Mouse (Mus musculus): ENCODE measurements around the gene 6030458C11Rik.

The 6030458C11Rik gene

GRCm38 (mm10) chr15:12824197-12824952, at the start of gene 6030458C11Rik, which contains the start of gene Drosha:
6030458C11Rik (minus strand) TSS chr15:12824649.
Drosha (plus strand) TSS chr15:12824815.
- DNase-seq (ENCODE audit: low spot score): peak; percentile 99

DNA sequence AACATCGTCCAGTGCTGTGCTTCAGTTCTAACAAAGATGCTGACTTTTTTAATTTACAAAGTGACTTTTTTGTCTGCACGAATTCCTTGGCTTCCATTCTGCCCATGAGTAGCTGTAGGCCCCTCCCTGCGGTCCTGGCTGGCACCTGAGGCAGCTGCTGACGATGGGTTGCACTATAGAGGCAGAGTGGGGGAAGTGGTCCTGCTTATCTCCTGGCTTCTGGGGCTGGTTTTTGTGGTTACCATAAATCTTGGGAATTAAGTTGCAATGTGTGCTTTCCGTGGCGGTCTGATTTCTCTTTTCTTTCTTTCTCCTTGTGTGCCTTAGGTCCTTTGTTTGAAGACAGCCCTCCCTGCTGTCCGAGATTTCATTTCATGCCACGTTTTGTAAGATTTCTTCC, 42.8 kb upstream of the 6030458C11Rik start:
- no peak for DNase-seq (ENCODE audit: low spot score)

DNA sequence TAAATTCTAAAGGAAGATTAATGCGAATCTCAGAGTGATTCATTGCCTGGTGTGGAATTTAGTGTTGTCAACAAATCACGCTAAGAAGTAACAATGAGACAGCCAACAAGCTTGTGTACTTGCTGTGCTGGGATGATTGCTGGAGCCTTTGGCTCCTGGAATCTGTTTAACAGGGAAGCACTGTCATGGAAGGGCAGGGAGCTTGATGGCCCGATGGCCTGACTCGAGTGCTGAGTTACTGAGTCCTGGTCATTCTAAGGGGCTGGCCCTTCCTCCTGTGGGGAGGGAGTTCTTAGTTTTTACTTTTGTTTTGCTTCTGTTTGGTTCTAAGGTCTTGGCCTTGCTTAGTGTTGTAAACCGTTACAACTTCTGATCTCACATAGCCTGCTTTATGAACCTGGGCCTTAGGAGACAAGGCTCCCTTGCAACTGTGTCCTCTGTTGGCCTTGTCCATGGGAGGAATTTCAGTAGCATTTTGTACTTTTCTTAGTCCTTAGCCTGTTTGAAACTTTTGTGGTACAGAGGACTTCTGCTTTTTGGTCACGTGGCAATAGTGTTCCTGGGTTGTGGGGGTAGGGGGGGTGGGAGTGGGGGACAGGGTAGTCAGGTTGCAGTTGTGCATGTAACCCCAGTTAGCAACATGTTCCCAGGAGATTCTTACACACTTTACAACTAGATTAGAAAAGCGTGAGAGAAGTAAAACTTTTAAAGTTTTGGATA, 41.3 kb upstream of the 6030458C11Rik start:
- no peak for DNase-seq (ENCODE audit: low spot score)

GRCm38 (mm10) chr15:12863669-12864068, 39.2 kb upstream of the 6030458C11Rik start:
- no peak for DNase-seq (ENCODE audit: low spot score)

- DNase-seq (ENCODE audit: low spot score): no peak
Measured at GRCm38 (mm10) chr15:12862061-12862460, 37.6 kb upstream of the 6030458C11Rik start.

- no peak for DNase-seq (ENCODE audit: low spot score)
Measured at GRCm38 (mm10) chr15:12858645-12859044, 34.2 kb upstream of the 6030458C11Rik start.

DNA sequence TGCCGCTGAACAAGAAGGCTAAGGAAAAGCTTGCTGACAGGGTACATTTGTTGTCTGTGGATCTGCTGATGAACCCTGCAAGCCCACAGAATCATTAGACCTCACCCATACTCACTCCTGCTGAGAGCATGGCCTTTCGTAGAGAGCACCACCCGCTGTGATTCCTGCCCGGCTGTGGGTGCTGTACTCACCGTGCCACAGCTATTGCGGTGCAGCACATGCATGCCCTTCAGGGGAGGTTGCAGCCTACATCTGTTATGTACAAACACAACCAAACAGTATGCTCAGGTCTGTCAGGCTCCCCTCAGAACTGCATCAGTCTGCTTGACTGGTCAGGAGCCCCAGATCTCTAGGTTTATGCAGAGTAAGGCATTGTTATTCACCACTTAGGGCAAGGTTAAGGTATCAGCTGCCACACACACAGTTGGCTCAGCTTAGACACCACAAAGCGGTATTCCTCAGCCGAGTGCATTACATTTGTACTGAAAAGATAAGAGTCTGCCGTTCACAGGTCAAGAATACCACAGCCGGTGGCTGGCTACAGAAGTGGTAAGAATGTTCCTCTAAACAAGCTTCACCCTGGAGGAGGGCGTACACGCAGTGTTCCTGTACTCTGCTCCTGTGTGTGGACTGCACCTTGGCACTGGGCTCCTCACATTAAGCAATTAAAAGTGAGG, 33.5 kb upstream of the 6030458C11Rik start:
- no peak for DNase-seq (ENCODE audit: low spot score)

DNA sequence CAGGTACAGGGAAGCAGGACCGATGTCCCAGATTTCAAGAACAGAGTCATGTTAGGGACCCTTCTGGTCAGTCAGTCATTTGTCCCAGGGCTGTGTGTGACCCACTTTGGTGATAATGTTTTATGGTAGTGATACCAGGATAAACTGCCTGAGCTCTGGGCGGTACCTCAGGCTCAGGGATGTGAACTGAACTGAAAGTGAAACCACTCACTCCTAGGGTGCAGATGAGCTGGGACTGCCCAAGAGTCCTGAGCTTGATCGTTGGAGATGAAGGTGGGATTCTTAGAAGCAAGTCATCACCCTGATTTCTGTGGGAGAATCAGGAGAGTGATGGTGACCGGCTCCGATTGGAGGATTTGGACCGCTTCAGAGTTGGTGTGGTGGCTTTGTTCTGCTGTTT, 32.3 kb upstream of the 6030458C11Rik start:
- no peak for DNase-seq (ENCODE audit: low spot score)

- no peak for DNase-seq (ENCODE audit: low spot score)
Measured at GRCm38 (mm10) chr15:12853471-12853870, 29.0 kb upstream of the 6030458C11Rik start.

DNA sequence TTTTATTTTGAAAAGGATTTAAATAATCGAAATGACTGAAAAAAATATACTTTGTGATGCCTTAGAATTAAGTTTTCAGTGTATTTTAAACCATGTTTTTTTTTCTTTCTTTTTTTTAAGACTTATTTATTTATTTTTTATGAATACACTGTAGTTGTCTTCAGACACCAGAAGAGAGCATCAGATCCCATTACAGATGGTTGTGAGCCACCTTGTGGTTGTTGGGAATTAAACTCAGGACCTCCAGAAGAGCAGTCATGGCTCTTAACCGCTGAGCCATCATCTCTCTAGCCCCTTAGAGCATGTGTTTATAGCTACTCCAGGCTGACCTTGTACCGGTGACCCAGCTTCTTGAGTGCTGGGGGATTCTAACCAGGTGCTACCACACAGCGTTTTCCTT, 24.9 kb upstream of the 6030458C11Rik start:
- DNase-seq (ENCODE audit: low spot score): no peak

DNA sequence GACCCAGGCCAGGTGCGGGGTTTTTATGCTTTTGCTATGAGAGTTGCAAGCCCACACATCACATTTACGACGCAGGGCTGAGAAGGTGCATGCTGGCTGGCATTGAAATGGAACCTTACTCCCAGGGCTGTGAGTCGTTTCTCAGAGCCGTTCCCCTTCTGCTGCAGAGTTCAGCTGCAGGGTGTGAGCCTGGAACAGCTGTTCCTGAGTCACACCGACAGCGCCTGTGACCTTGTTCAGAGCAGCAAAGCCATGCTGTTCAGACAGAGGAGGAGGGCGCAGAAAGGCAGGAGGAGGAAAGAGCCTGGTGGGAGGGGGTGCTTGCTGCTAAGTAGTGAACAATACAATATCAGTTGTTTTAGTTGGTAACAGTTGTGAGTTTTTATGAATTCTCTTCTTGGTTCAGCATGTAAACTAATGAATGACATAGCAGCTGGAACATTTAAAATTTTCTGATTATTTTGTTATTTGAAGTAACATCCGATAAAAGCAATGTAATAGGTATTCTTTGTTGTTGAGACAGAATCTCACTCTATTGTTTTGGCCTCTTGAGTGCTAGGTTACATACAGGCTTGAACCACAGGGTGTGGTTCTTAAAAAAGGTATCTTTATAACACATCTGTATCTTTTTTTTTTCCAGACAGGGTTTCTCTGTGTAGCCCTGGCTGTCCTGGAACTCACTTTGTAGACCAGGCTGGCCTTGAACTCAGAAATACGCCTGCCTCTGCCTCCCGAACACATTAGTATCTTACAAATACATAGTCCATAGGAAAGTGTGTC, 23.9 kb upstream of the 6030458C11Rik start:
- no peak for DNase-seq (ENCODE audit: low spot score)

- no peak for DNase-seq (ENCODE audit: low spot score)
Measured at GRCm38 (mm10) chr15:12842833-12843232, 18.4 kb upstream of the 6030458C11Rik start.

DNA sequence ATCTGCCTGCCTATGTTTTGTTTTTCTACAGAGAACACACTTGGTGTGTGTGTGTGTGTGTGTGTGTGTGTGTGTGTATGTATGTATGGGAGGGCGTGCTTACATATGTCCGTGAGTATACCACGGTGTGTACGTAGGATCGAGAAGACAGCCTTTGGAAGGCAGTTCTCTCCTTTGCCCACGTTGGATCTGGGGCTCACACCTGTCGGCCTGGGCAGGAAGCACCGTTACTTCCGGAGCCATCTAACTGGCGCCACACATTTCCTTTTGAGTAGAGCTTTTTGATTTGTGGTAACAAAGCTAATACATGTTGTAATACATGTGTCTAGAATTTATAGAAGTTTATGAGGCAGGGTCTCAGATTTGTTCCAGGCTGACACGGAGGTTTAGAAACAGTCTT, 16.3 kb upstream of the 6030458C11Rik start:
- DNase-seq (ENCODE audit: low spot score): no peak

DNA sequence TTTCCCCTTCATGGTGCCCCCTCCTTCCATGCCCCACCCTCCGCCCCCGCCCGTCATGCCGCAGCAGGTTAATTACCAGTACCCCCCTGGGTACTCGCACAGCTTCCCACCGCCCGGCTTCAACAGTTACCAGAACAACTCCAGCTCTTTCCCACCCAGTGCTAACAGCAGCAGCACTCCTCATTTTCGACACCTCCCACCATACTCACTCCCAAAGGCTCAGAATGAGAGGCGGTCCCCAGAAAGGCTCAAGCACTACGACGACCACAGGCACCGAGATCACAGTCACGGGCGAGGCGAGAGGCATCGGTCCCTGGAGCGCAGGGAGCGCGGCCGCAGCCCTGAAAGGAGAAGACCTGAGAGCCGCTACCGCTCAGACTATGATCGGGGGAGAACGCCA, 9.8 kb upstream of the 6030458C11Rik start:
- DNase-seq (ENCODE audit: low spot score): no peak

GRCm38 (mm10) chr15:12833385-12833784, 8.9 kb upstream of the 6030458C11Rik start:
- peak; percentile 67 for DNase-seq (ENCODE audit: low spot score)

DNA sequence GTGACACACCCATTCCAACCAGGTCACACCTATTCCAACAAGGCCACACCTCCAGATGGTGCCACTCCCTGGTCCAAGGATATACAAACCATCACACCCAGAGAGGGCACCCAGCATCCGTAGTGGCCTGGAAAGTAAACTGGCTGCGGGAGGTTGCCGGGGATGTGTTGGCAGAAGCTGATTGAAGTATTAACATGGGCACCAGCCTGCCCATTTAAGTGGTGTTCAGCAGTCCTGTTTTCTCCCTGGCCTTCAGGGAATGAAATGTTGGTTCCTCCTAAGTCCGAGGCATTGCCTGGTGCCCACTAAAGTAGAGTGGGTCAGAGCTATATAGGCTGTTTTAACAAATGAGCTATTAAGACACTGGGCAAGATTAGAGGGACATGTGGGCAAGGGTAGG, 8.2 kb upstream of the 6030458C11Rik start:
- no peak for DNase-seq (ENCODE audit: low spot score)

GRCm38 (mm10) chr15:12829878-12830277, 5.4 kb upstream of the 6030458C11Rik start:
- no peak for DNase-seq (ENCODE audit: low spot score)

- no peak for DNase-seq (ENCODE audit: low spot score)
Measured at GRCm38 (mm10) chr15:12825408-12825807, 959 bp upstream of the 6030458C11Rik start.

DNA sequence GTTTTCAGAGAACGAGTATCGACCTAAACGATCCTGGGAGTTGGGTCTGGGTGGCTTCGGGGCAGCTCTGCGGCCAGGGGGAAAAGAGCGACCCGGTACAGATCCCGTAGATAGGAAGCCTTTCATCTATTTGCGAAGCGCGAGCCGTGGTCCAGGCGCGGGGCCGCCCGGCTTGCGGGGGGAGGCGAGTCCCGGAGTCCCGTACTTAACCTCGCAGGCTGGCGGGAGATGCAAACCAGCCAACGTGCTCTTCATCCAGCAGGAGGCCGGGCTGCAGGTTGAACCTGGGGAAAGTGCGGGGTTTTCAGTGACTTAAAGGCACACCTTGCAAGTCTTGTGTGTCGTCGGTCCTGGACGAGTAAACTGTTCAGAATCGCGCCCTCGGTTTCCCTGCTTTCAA, 516 bp upstream of the 6030458C11Rik start:
- DNase-seq (ENCODE audit: low spot score): no peak

DNA sequence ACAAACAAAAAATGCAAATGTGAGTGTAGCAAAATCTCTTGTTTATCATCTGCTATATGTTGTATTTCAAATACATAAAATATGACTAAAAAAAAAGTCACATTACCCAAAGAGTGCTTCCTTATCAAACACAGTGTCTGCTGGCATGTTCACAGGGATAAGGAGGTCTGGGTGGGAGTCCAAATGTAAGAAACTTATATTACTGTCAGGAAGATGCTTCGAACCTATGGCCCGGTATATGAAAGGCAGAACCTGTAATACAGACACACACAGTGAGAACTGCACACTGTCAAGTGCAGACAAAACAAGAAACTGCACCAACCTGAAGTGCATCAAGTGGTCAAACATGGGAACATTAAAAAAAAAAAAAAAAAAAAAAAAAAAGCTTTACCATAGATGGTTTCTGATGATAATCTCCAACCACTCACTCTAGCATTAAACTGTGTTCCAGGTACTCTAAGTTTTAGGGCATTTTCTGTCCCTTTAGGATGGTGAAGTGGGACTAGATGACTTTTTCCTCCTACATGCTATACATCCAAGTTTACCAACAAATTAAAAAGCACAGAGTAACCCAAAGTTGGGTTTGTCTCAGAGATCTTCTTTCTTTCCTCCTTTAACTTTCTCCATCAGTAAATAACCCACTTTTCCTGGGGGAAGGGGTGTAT, 862 bp downstream of the 6030458C11Rik start:
- no peak for DNase-seq (ENCODE audit: low spot score)
